In genomic region chr9:118480292-118480690, GRCm38 (mm10) we compare ENCODE assay signal across 29 mouse cellular contexts. TPM values are rescaled to one million over a fixed set of nuclear protein-coding genes. Genes with fewer than 3 reads are reported as not detected.
DNase-seq lines count a peak whose midpoint lies in the region; ATAC-seq lines count a peak whose summit lies in the region.
"Had no signal": no experiment of that assay in that cellular context is flagged by ENCODE, and none has a peak within 500 bp of the region (broad histone marks: within the 10 kb centered on the region; RNA-seq: fewer than 3 reads in every experiment).

No protein-coding gene starts in this region.

- WGBS in hindbrain, embryonic 16.5 days: 10% methylated on average over 14 of the region's 14 CpGs
- 2% methylated on average over 14 of the region's 14 CpGs for WGBS in hindbrain, embryonic 13.5 days
- 3% methylated on average over 14 of the region's 14 CpGs for WGBS in forebrain, embryonic 10.5 days
- WGBS in forebrain, embryonic 14.5 days: 5% methylated on average over 14 of the region's 14 CpGs
- WGBS in limb, embryonic 12.5 days: 2% methylated on average over 14 of the region's 14 CpGs

- no peaks in the 10 kb centered on the region for H3K9me3 ChIP-seq in hindbrain, embryonic 16.5 days (ENCODE audit: control insufficient read depth, low read length)
- no peaks in the 10 kb centered on the region for H3K9me3 ChIP-seq in hindbrain, embryonic 13.5 days
- no peaks in the 10 kb centered on the region for H3K9me3 ChIP-seq in forebrain, embryonic 10.5 days
- no peaks in the 10 kb centered on the region for H3K9me3 ChIP-seq in forebrain, embryonic 14.5 days (replicated peaks; ENCODE audit: control insufficient read depth, low read length)
- H3K9me3 ChIP-seq in limb, embryonic 12.5 days: no peaks in the 10 kb centered on the region
- H3K9me3 ChIP-seq: embryonic facial prominence, embryonic 13.5 days; heart, embryonic 12.5 days; kidney, embryonic 15.5 days; liver, embryonic 12.5 days; neural tube, embryonic 15.5 days had no signal

- H3K36me3 ChIP-seq in hindbrain, embryonic 16.5 days (ENCODE audit: control insufficient read depth, insufficient read depth, low read length): no peaks in the 10 kb centered on the region
- H3K36me3 ChIP-seq in hindbrain, embryonic 13.5 days: no peaks in the 10 kb centered on the region
- no peaks in the 10 kb centered on the region for H3K36me3 ChIP-seq in forebrain, embryonic 10.5 days (replicated peaks)
- H3K36me3 ChIP-seq in forebrain, embryonic 14.5 days (ENCODE audit: control insufficient read depth, insufficient read depth, low read length): no peaks in the 10 kb centered on the region
- H3K36me3 ChIP-seq in limb, embryonic 12.5 days: no peaks in the 10 kb centered on the region
- H3K36me3 ChIP-seq: embryonic facial prominence, embryonic 13.5 days; heart, embryonic 12.5 days; kidney, embryonic 15.5 days; liver, embryonic 12.5 days; neural tube, embryonic 15.5 days had no signal

- no peak overlapping the region for H3K4me2 ChIP-seq in hindbrain, embryonic 16.5 days (ENCODE audit: low read length)
- H3K4me2 ChIP-seq in hindbrain, embryonic 13.5 days: no peak overlapping the region
- peak overlapping the region; percentile 60 for H3K4me2 ChIP-seq in forebrain, embryonic 14.5 days (ENCODE audit: low read length)
- no peak overlapping the region for H3K4me2 ChIP-seq in limb, embryonic 12.5 days
- H3K4me2 ChIP-seq: embryonic facial prominence, embryonic 13.5 days; heart, embryonic 12.5 days; kidney, embryonic 15.5 days; liver, embryonic 12.5 days; neural tube, embryonic 15.5 days had no signal

- no peak for DNase-seq in forebrain, embryonic 10.5 days (ENCODE audit: extremely low spot score, low spot score)
- DNase-seq in forebrain, embryonic 14.5 days (ENCODE audit: low spot score): no peak
- no peak for DNase-seq in heart, postnatal 14 days
- no peak for DNase-seq in kidney, adult 18-20 months
- DNase-seq in left cerebral cortex, postnatal 36 days (ENCODE audit: low spot score in 2 of 2): no peak
- DNase-seq: adrenal gland, postnatal 14 days; cerebellum, adult 11 months; cerebellum, adult 9-11 months; gastrocnemius, postnatal 25 days; heart, adult 18-20 months; kidney, adult 11 months; kidney, postnatal 25 days; liver, postnatal 0 days; lung, postnatal 36 days; midbrain, embryonic 14.5 days; spleen, adult 18-20 months; thymus, postnatal 25 days had no signal

- H3K9ac ChIP-seq in hindbrain, embryonic 16.5 days (ENCODE audit: low read depth, low read length): no peak overlapping the region
- no peak overlapping the region for H3K9ac ChIP-seq in hindbrain, embryonic 13.5 days
- peak overlapping the region; percentile 68 for H3K9ac ChIP-seq in forebrain, embryonic 14.5 days (ENCODE audit: low read length)
- H3K9ac ChIP-seq in limb, embryonic 12.5 days (replicated peaks): no peak overlapping the region
- H3K9ac ChIP-seq: embryonic facial prominence, embryonic 13.5 days; heart, embryonic 12.5 days; kidney, embryonic 15.5 days; liver, embryonic 12.5 days; liver, postnatal 0 days; neural tube, embryonic 15.5 days had no signal

- H3K27me3 ChIP-seq in hindbrain, embryonic 16.5 days (replicated peaks; ENCODE audit: control insufficient read depth, insufficient read depth, low read length): peaks cover 63% of the 10 kb centered on the region
- H3K27me3 ChIP-seq in hindbrain, embryonic 13.5 days: peaks cover 97% of the 10 kb centered on the region
- H3K27me3 ChIP-seq in forebrain, embryonic 10.5 days (ENCODE audit: poor library complexity, severe bottlenecking): peaks cover 100% of the 10 kb centered on the region
- H3K27me3 ChIP-seq in forebrain, embryonic 14.5 days (replicated peaks; ENCODE audit: control insufficient read depth, insufficient read depth, low read length): peaks cover 69% of the 10 kb centered on the region
- peaks cover 94% of the 10 kb centered on the region for H3K27me3 ChIP-seq in limb, embryonic 12.5 days

- no peak for ATAC-seq in hindbrain, embryonic 16.5 days
- no peak for ATAC-seq in hindbrain, embryonic 13.5 days (ENCODE audit: low FRiP score)
- ATAC-seq in forebrain, embryonic 14.5 days: no peak
- no peak for ATAC-seq in limb, embryonic 12.5 days (ENCODE audit: insufficient number of reproducible peaks, insufficient read depth, low FRiP score, low TSS enrichment, low read depth)
- ATAC-seq: inflammation-experienced regulatory T-cells, adult 6 months; liver, embryonic 12.5 days; liver, postnatal 0 days had no signal

- peaks cover 19% of the 10 kb centered on the region for H3K4me1 ChIP-seq in hindbrain, embryonic 16.5 days (ENCODE audit: control insufficient read depth, insufficient read depth, low read depth, low read length)
- peaks cover 33% of the 10 kb centered on the region for H3K4me1 ChIP-seq in hindbrain, embryonic 13.5 days (replicated peaks)
- H3K4me1 ChIP-seq in forebrain, embryonic 10.5 days: peaks cover 36% of the 10 kb centered on the region
- H3K4me1 ChIP-seq in forebrain, embryonic 14.5 days (ENCODE audit: control insufficient read depth, insufficient read depth, low read length): peaks cover 14% of the 10 kb centered on the region
- peaks cover 30% of the 10 kb centered on the region for H3K4me1 ChIP-seq in limb, embryonic 12.5 days (replicated peaks)

- no peak overlapping the region for H3K27ac ChIP-seq in hindbrain, embryonic 16.5 days (ENCODE audit: low read depth, low read length)
- H3K27ac ChIP-seq in hindbrain, embryonic 13.5 days: no peak overlapping the region
- H3K27ac ChIP-seq in forebrain, embryonic 10.5 days: no peak overlapping the region
- H3K27ac ChIP-seq in forebrain, embryonic 14.5 days (ENCODE audit: low read depth, low read length): no peak overlapping the region
- no peak overlapping the region for H3K27ac ChIP-seq in limb, embryonic 12.5 days
- H3K27ac ChIP-seq: embryonic facial prominence, embryonic 13.5 days; kidney, embryonic 15.5 days; liver, embryonic 12.5 days; neural tube, embryonic 15.5 days had no signal

- peak overlapping the region; percentile 5; the same call in 1 of the 2 replicates for H3K4me3 ChIP-seq in hindbrain, embryonic 16.5 days (ENCODE audit: low read length)
- no peak overlapping the region for H3K4me3 ChIP-seq in hindbrain, embryonic 13.5 days
- H3K4me3 ChIP-seq in forebrain, embryonic 10.5 days: peak overlapping the region; percentile 46
- peak overlapping the region; percentile 47 for H3K4me3 ChIP-seq in forebrain, embryonic 14.5 days (ENCODE audit: low read depth, low read length)
- 0 out of 2 replicates have a peak overlapping the region, but pooled peaks have one; percentile 5 for H3K4me3 ChIP-seq in limb, embryonic 12.5 days (replicated peaks)
- H3K4me3 ChIP-seq: embryonic facial prominence, embryonic 13.5 days; heart, embryonic 12.5 days; liver, embryonic 12.5 days; neural tube, embryonic 15.5 days had no signal

- intact Hi-C loops in heart, postnatal 14 days (cut with DNase I): no loop called here
- intact Hi-C loops in left cerebral cortex, postnatal 36 days (cut with DNase I): no loop called here

RNA-seq across cellular contexts. Expression of gene Eomes, which starts 2.3 kb away (rescaled TPM):
- 1.9 and 3.1 TPM in 2 replicates for polyA plus RNA-seq in hindbrain, embryonic 16.5 days (2015; fragmentation: Nextera tagmentation; extraction: Ambion mirVana)
- 0.43 and 0.65 TPM in 2 replicates for polyA plus RNA-seq in hindbrain, embryonic 13.5 days (2015; fragmentation: Nextera tagmentation; extraction: Ambion mirVana)
- polyA plus RNA-seq in forebrain, embryonic 10.5 days (2016; fragmentation: Nextera tagmentation; extraction: Ambion mirVana): 6.2 and 7.7 TPM in 2 replicates
- 22.9 and 24.1 TPM in 2 replicates for polyA plus RNA-seq in forebrain, embryonic 14.5 days (2014; fragmentation: Nextera tagmentation; extraction: Ambion mirVana)
- polyA plus RNA-seq in limb, embryonic 12.5 days (2016; fragmentation: Nextera tagmentation; extraction: Ambion mirVana): 0.75 and 2.1 TPM in 2 replicates
- total RNA-seq in heart, postnatal 14 days (2021): not detected
- under 1 TPM in 1 of 2 experiments, not detected in 1; 0.32 TPM for total RNA-seq in left cerebral cortex, postnatal 36 days (2021)
- total RNA-seq: common myeloid progenitor, adult 5-6 weeks; gastrocnemius, postnatal 25 days had no signal
- polyA plus RNA-seq: heart, postnatal 0 days; kidney, embryonic 15.5 days; liver, embryonic 12.5 days; liver, postnatal 0 days; lung, embryonic 16.5 days; neural tube, embryonic 15.5 days had no signal

RNA-seq across cellular contexts. Expression of gene Golga4, which starts 25.8 kb away (rescaled TPM):
- 36.5 and 38.9 TPM in 2 replicates for polyA plus RNA-seq in hindbrain, embryonic 16.5 days (2015; fragmentation: Nextera tagmentation; extraction: Ambion mirVana)
- 47.9 and 49.5 TPM in 2 replicates for polyA plus RNA-seq in hindbrain, embryonic 13.5 days (2015; fragmentation: Nextera tagmentation; extraction: Ambion mirVana)
- polyA plus RNA-seq in forebrain, embryonic 10.5 days (2016; fragmentation: Nextera tagmentation; extraction: Ambion mirVana): 40.0 and 42.1 TPM in 2 replicates
- 28.5 and 41.2 TPM in 2 replicates for polyA plus RNA-seq in forebrain, embryonic 14.5 days (2014; fragmentation: Nextera tagmentation; extraction: Ambion mirVana)
- polyA plus RNA-seq in limb, embryonic 12.5 days (2016; fragmentation: Nextera tagmentation; extraction: Ambion mirVana): 62.4 and 68.5 TPM in 2 replicates
- 100 to 1,000 TPM; 180 to 187 TPM for total RNA-seq in heart, postnatal 14 days (2021)
- total RNA-seq in left cerebral cortex, postnatal 36 days (2021): 100 to 1,000 TPM in 1 of 2 experiments, 10 to 100 TPM in 1; 84.1 to 116 TPM
